Mouse (Mus musculus) right cerebral cortex, postnatal 36 days (tissue): ENCODE results near the gene Il1rn.

ENCODE experiments used
- DNase-seq, 2 experiments: peaks; one replicate each; pipeline ENCODE4 v3.0.0; 2022; ENCODE audit warnings: low spot score in 2 of 2, mixed read lengths in 1 of 2

Gene Il1rn

GRCm38 (mm10) chr2:24336545-24336944, at the start of gene Il1rn:
Il1rn (plus strand) TSS chr2:24336853.
- DNase-seq: no peak

DNA sequence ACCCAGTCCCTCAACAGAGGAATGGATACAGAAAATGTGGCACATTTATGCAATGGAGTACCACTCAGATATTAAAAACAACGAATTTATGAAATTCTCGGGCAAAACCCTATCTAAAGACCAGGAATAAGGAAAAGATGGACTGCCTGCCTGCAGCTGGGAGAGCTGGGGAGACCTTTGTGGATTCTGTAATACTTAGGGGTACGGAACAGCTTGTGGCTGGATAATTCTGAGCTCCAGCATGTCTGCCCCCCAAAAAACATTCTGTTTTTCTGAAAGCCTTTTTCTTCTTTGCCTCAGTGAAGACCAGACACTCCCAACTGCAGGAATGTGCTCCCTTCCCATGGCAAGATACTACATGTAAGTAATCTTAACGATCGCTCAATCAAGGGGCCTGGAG, 45.8 kb upstream of the Il1rn start, which contains the start of gene Il1f10:
TSS of gene Il1f10 (plus strand) at position 301 of the 400 bp plus-strand sequence.
- DNase-seq: no peak

GRCm38 (mm10) chr2:24294616-24295015, 42.0 kb upstream of the Il1rn start:
- no peak for DNase-seq

DNA sequence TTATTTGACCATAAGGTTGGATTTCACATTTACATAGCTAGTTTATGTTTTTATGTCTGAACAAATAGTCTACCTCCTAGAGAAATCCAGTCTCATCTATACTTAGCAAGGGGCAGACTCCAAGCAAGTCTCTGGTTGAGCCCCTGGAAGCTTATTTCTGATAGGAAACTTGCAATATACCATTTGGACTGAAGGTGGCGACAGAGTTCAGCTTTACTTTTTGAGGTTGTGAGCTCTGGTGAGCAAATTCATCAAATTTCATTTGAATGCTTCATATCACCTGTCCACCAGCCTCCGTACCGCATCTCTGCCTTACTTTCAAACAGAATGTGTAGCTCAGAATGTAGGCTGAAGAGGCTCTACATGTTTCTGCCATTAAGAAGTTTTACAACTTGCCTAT, 39.8 kb upstream of the Il1rn start:
- DNase-seq: no peak

- DNase-seq: no peak
Observed at GRCm38 (mm10) chr2:24311302-24312001, 25.2 kb upstream of the Il1rn start.

DNA sequence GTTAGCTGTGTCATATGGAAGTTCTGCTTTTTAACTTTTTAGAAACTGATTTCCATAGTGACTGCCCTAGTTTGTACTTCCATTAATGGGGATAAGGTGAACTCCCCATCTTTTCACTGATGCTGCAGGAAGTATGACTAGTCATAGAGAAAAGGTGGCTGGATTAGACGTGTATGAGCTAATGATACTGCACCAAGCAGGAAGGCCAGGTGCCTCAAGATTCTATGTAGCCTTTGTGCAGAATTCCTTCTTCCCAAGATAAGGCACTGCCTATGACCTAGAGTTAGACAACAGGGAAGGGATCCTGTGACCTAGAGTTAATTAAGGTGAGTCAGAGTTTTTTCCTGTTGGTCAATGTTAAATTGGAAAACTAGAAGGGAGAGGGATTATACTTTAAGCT, 19.7 kb upstream of the Il1rn start:
- no peak for DNase-seq

DNA sequence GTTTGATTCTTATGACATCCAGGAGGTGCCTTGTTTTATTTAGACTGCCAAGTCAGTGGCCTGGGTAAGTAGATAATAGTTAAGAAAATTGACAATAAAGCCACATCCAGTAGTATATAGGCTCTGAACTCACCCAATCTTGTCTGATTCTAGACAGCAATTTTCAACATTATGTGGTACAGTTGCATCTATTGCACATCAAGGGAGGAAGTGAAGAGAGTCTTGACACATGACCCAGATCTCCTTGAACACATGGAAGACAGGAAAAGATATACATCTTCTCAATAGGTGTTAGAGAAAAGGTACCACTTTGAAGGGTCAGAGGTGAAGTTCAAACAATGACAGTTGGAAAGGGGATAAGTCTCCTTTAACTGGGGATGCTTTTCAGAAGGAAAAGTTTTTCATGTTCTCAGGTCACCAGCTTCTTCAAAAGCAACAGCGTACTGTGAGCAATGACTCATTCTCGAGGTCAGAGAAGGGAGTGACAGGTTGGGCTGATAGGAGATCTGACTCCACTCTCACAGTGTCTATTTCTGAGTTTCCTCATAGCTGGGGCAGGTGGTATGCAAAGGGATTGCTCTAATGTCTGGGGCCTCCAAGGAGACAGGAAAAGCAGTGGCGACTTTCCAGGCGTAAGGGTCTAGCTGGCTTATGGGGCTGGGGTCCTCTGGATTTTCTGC, 18.6 kb upstream of the Il1rn start:
- no peak for DNase-seq

DNA sequence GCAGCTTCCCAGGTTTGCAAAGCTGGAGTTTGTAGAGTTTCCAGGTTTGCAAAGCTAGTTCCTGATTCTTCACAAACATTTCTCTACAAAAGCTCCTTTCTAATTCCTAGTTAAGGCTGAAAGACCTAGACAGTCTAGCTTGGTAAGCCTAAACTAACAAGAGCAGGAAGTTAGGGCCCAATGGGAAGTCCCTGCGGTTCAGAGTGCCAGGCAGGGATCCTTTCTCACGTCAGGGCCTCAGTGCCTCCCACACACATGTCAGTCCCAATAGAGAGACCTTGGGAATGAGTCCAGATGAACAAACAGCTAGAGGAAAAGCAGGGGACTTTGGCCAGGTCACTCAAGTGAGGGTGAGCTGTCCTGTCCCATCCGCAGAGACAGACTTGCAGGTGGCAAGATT, 1.3 kb upstream of the Il1rn start:
- DNase-seq: no peak

DNA sequence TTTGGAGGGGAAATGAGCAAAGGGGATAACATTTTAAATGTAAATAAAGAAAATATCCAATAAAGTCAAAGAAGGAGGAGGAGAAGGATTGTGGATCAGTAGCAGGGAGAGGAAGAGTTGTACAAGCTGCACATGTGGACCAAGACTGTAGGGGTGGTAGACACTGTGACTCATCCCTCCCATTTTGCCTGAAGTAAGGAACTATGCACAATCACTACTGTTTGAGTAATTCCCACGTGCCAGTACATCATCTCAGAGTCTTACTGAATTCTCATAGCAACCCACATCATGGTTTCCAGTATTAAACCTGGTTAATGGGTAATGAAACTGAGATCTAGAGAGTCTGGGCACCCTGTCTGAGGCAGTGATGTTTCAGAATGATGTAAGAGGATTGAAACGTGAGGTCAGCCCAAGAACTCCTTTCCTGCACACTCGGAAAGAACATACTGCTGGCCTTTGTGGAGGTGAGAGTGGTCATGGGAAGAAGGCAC, 4.8 kb downstream of the Il1rn start:
- DNase-seq: no peak

- DNase-seq: no peak
Observed at GRCm38 (mm10) chr2:24344619-24345018, 8.0 kb downstream of the Il1rn start.

DNA sequence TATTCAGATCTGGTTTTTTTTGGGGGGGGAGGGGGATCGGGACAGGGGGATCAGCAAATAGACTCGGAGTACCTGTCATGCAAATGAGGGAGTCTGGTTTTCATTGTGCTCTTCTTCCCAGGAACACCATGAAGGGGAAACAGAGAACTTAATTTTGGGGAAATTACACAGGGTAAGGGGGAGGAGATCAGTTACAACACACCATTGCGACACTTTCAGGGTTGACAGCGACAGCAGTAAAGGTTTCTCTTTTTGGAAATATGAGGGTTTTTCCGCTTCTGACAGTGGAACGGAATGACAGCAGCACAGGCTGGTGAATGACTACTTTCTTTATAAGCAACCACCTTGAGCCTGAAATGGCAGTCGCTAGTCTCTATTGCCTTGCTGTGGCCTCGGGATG, 8.4 kb downstream of the Il1rn start:
- no peak for DNase-seq

DNA sequence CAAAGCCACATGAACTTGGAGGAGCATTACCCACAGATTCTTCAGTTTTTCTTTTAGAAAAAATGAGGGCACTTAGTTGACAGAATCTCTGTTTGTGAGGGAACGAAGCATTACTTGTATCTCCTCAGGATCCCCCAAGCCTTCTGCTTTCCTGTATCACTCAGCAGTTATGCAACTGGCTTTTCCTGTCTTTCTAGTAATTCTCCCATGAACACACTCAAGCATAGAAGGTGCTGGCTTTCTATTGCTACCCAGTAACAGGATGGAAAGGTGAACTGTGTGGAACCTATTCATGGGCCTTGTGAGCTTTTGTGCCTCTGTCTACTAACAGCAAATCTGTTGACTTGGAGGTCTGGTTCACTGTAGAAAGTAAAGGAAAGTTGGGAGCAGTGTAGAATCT, 11.3 kb downstream of the Il1rn start:
- DNase-seq: no peak

DNA sequence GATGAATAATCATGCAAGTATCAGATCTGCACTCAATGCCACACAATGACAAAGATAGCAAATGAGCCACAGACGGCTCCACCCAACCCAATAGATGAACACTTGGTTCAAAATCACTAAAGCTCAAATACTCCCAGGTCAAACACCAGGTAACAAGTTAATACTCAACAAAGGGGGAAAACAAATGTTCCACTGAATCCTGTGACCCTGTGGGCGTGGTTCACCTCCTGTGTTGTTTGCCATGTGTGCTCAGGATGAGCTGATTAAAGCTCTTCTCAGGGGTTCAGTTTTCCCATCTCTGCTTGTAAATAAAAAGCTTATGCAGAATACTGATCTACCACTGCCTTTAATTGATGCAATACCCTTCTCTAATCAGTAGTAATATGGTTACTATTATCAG, 14.5 kb downstream of the Il1rn start:
- DNase-seq: no peak

- no peak for DNase-seq
Observed at GRCm38 (mm10) chr2:24353042-24353441, 16.4 kb downstream of the Il1rn start.

GRCm38 (mm10) chr2:24357642-24358041, 21.0 kb downstream of the Il1rn start:
- no peak for DNase-seq

GRCm38 (mm10) chr2:24359347-24359746, 22.7 kb downstream of the Il1rn start:
- no peak for DNase-seq

DNA sequence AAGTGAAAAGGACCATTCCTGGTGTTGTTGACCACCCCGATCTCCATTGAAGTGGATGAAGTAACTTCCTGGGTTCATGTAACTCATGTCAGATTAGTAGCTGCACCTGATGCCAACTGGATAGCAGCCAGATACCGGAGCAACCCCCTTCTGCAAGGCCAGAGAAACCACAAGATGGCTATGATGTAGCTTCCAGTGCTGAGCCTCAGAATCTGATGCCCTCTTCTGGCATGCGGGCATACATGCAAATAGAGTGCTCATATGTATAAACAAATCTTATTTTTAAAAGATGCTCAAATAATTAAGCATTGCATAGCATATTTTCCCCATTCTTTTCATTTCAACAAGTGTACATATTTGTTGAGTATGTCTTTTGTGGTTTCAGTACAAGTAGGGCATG, 27.2 kb downstream of the Il1rn start:
- no peak for DNase-seq

DNA sequence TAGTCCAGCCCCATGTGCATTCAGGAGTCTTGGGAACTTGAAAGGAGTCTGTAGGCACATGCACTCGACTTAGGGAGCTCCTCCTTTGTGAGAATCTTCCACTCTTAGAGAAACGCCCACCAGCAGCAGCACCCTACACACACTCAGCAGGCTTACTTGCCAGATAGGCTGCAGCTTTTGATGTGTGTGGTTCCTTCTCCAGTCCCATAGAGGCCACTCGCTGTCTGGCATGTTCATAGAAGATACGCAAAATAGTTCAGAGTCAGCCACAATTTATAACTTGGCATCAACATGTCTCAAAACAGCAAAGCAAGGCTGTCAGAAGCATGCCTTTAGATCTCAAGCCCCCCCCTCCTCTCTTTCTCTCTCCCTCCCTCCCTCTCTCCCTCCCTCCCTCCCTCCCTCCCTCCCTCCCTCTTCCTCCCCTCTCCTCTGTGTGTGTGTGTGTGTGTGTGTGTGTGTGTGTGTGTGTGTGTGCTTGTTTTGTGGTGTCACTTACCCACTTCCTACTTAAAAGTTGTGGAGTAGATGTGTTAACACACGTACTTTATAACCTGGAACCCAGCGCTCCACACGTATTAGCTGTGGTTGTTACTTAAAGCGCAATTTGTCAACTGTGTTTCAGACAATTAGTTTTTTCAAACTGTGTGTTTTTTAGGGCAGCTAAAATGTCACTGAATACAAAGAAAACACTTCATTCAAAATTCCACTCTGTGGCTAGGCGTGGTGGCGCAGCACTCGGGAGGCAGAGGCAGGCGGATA, 29.7 kb downstream of the Il1rn start:
- no peak for DNase-seq

DNA sequence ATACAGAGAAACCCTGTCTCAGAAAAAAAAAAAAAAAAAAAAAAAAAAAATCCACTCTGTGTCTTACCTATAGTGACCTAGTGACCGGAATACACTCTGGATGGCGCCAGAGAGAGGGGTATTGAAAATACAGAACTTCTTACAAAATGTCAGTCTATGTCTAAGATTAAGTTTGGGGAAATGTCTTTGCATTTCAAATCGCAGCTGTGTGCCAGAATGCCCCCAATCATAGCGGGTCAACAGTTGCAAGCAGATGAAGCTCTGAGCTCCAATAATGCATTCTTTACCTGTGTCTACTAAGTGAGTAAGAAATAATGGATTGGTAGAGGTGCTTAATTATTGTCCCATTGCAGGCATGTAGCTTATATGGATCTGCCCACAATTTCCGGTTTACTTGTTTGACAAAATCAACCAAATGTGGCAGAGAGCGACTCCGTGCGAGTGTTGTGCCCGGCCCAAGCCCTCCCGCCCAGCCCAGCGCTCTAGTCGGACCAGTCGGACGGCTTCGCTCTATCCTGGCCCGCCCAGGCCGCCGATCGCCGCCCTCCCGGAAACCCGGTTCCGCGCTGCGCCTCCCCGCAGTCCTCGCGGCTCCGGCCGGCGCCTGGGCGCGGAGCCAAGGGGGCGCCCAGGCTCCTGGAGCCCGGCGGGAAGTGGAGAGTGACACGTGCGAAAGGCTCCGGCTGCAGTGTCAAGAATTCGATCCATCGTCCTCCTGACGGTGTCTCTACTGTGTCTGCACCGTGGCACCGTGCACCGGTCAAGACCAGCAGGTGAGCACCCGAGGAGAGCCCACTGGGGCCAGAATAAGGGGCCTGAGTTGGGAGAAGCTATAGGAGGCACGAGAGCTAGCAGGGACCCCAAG, 30.6 kb downstream of the Il1rn start, which contains the start of gene Psd4:
TSS of gene Psd4 (plus strand) at position 551 of the 865 bp plus-strand sequence.
- DNase-seq: no peak

DNA sequence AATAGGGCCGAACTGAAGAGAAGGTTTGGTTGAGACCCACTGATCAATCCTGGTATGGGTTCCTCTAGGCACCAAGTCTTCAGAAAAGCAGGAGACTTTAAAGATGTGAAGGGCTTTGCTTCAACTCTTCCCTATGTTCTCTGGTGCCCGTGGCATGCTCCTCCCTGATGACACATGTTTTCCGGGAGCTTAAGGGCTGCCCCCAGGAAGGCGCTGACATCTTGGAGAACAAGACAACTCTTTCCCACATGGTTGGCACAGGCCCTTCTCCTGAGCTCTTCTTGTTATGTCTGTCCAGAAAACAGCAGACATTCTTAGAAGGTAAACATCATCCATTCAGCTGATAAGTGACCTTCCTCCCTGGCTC, 31.2 kb downstream of the Il1rn start:
- no peak for DNase-seq

- no peak for DNase-seq
Observed at GRCm38 (mm10) chr2:24378747-24379450, 42.2 kb downstream of the Il1rn start.
